Mouse (Mus musculus) c-Kit-positive CD71-positive TER-119-positive erythroid progenitor cells, embryonic 14.5 days (primary cell): ENCODE data around the gene Mlycd.
A peak's percentile ranks its signal among the peaks of the same experiment; 100 is the strongest.

Experiments
- DNase-seq: peaks from one replicate; pipeline ENCODE4 v3.0.0-alpha.2; 2013; ENCODE audit warnings: low spot score

The Mlycd gene

GRCm38 (mm10) chr8:119433582-119434174, 39.0 kb downstream of the Mlycd start, which contains the start of gene Osgin1:
Gene Osgin1 (plus strand): TSS chr8:119434124.
- no peak for DNase-seq

GRCm38 (mm10) chr8:119434569-119434968, 39.9 kb downstream of the Mlycd start:
- DNase-seq, result no peak

GRCm38 (mm10) chr8:119435527-119435926, 40.8 kb downstream of the Mlycd start:
- no peak for DNase-seq

- DNase-seq, result no peak
These were observed 41.7 kb downstream of the Mlycd start for GRCm38 (mm10) chr8:119436331-119436730.

- no peak for DNase-seq
These were observed 42.3 kb downstream of the Mlycd start for GRCm38 (mm10) chr8:119436933-119437332.

- no peak for DNase-seq
These were observed 42.8 kb downstream of the Mlycd start for GRCm38 (mm10) chr8:119437506-119437905.

- no peak for DNase-seq
These were observed 44.2 kb downstream of the Mlycd start for GRCm38 (mm10) chr8:119438876-119439275.

GRCm38 (mm10) chr8:119439424-119439823, 44.7 kb downstream of the Mlycd start:
- no peak for DNase-seq

- DNase-seq, result no peak
These were observed 45.2 kb downstream of the Mlycd start for GRCm38 (mm10) chr8:119439893-119440249.

- DNase-seq, result peak; percentile 42
These were observed 45.7 kb downstream of the Mlycd start for GRCm38 (mm10) chr8:119440250-119440951.

GRCm38 (mm10) chr8:119440952-119441270, 46.2 kb downstream of the Mlycd start:
- DNase-seq, result no peak

- no peak for DNase-seq
These were observed 47.3 kb downstream of the Mlycd start for GRCm38 (mm10) chr8:119442013-119442412.

- DNase-seq, result no peak
These were observed 48.3 kb downstream of the Mlycd start for GRCm38 (mm10) chr8:119442970-119443369.

GRCm38 (mm10) chr8:119446211-119446989, 51.7 kb downstream of the Mlycd start, which contains the start of gene Necab2:
Gene Necab2 (plus strand): TSS chr8:119446719.
- peak; percentile 35 for DNase-seq

GRCm38 (mm10) chr8:119446990-119447780, 52.5 kb downstream of the Mlycd start:
- no peak for DNase-seq

GRCm38 (mm10) chr8:119447781-119448170, 53.1 kb downstream of the Mlycd start:
- no peak for DNase-seq

- no peak for DNase-seq
These were observed 54.9 kb downstream of the Mlycd start for GRCm38 (mm10) chr8:119449627-119450026.

GRCm38 (mm10) chr8:119451131-119451530, 56.5 kb downstream of the Mlycd start:
- no peak for DNase-seq

GRCm38 (mm10) chr8:119452919-119453318, 58.2 kb downstream of the Mlycd start:
- no peak for DNase-seq

GRCm38 (mm10) chr8:119456045-119456444, 61.4 kb downstream of the Mlycd start:
- DNase-seq, result no peak

GRCm38 (mm10) chr8:119459724-119460123, 65.0 kb downstream of the Mlycd start:
- DNase-seq, result no peak
